Mouse (Mus musculus): Measurements from ENCODE around the gene Hnrnph2. TPM values are rescaled to one million over a fixed set of nuclear protein-coding genes. Genes with fewer than 3 reads are reported as not detected.

Gene Hnrnph2
- total and polyA plus RNA-seq, 3 experiments: 14.4 to 74.4 (median 63.7) TPM

GRCm38 (mm10) chrX:134586447-134586846, 14.5 kb upstream of the Hnrnph2 start:
- H3K36me3 ChIP-seq (ENCODE audit: control insufficient read depth, insufficient read depth, low read length): no peaks in the 10 kb centered on the region
- no peaks in the 10 kb centered on the region for H3K4me1 ChIP-seq (ENCODE audit: control insufficient read depth, insufficient read depth, low read length)
- no peaks in the 10 kb centered on the region for H3K79me2 ChIP-seq (replicated peaks; ENCODE audit: control insufficient read depth, insufficient read depth, low read length)
- no peaks in the 10 kb centered on the region for H3K27me3 ChIP-seq (ENCODE audit: control insufficient read depth, insufficient read depth, low read length)
- 34% methylated on average over 8 of the region's 8 CpGs for WGBS
- peak overlapping the region; percentile 59; the same call in 1 of the 2 replicates for H3K27ac ChIP-seq
- H3K4me3 ChIP-seq: peak overlapping the region; percentile 59
- DNase-seq: no peak
- intact Hi-C loops (cut with DNase I): loop anchor here (5.0 kb wide), 1 partner anchor 44 kb away; the partner anchor contains the start of gene Timm8a1
- TF ChIP-seq POLR2A (IDR thresholded peaks at IDR 0.05; ENCODE audit: insufficient read depth, low read depth, low read length) (no peak), CTCF (IDR thresholded peaks at IDR 0.05) (no peak)
- H3K9ac ChIP-seq (ENCODE audit: low read depth, low read length): peak overlapping the region; percentile 51; the same call in 1 of the 2 replicates

GRCm38 (mm10) chrX:134588261-134588660, 12.7 kb upstream of the Hnrnph2 start:
- Histone ChIP-seq H3K27me3 (ENCODE audit: control insufficient read depth, insufficient read depth, low read length) (no peaks in the 10 kb centered on the region), H3K79me2 (replicated peaks; ENCODE audit: control insufficient read depth, insufficient read depth, low read length) (no peaks in the 10 kb centered on the region), H3K9ac (ENCODE audit: low read depth, low read length) (no peak overlapping the region), H3K4me1 (ENCODE audit: control insufficient read depth, insufficient read depth, low read length) (no peaks in the 10 kb centered on the region), H3K27ac (no peak overlapping the region), H3K4me3 (no peak overlapping the region), H3K36me3 (ENCODE audit: control insufficient read depth, insufficient read depth, low read length) (no peaks in the 10 kb centered on the region)
- intact Hi-C loops (cut with DNase I): loop anchor here (5.0 kb wide), 1 partner anchor 46 kb away; the partner anchor contains the start of gene Timm8a1
- 78% methylated on average over 4 of the region's 4 CpGs for WGBS
- no peak for TF ChIP-seq CTCF (IDR thresholded peaks at IDR 0.05)
- TF ChIP-seq EP300 (IDR thresholded peaks at IDR 0.05; ENCODE audit: insufficient read depth, low read depth, low read length): no peak
- TF ChIP-seq POLR2A (IDR thresholded peaks at IDR 0.05; ENCODE audit: insufficient read depth, low read depth, low read length): no peak
- no peak for DNase-seq

GRCm38 (mm10) chrX:134588997-134589396, 12.0 kb upstream of the Hnrnph2 start:
- no peak overlapping the region for H3K27ac ChIP-seq
- no peaks in the 10 kb centered on the region for H3K36me3 ChIP-seq (ENCODE audit: control insufficient read depth, insufficient read depth, low read length)
- no peaks in the 10 kb centered on the region for H3K4me1 ChIP-seq (ENCODE audit: control insufficient read depth, insufficient read depth, low read length)
- intact Hi-C loops (cut with DNase I): loop anchor here (5.0 kb wide), 1 partner anchor 47 kb away; the partner anchor contains the start of gene Timm8a1
- no peaks in the 10 kb centered on the region for H3K79me2 ChIP-seq (replicated peaks; ENCODE audit: control insufficient read depth, insufficient read depth, low read length)
- H3K9ac ChIP-seq (ENCODE audit: low read depth, low read length): no peak overlapping the region
- 93% methylated on average over 3 of the region's 3 CpGs for WGBS
- no peaks in the 10 kb centered on the region for H3K27me3 ChIP-seq (ENCODE audit: control insufficient read depth, insufficient read depth, low read length)
- TF ChIP-seq CTCF (IDR thresholded peaks at IDR 0.05) (no peak), EP300 (IDR thresholded peaks at IDR 0.05; ENCODE audit: insufficient read depth, low read depth, low read length) (no peak), POLR2A (IDR thresholded peaks at IDR 0.05; ENCODE audit: insufficient read depth, low read depth, low read length) (no peak)
- H3K4me3 ChIP-seq: no peak overlapping the region
- no peak for DNase-seq

GRCm38 (mm10) chrX:134589836-134590235, 11.1 kb upstream of the Hnrnph2 start:
- Histone ChIP-seq H3K36me3 (ENCODE audit: control insufficient read depth, insufficient read depth, low read length) (no peaks in the 10 kb centered on the region), H3K4me1 (ENCODE audit: control insufficient read depth, insufficient read depth, low read length) (no peaks in the 10 kb centered on the region), H3K27ac (no peak overlapping the region), H3K79me2 (replicated peaks; ENCODE audit: control insufficient read depth, insufficient read depth, low read length) (no peaks in the 10 kb centered on the region), H3K4me3 (no peak overlapping the region), H3K9ac (ENCODE audit: low read depth, low read length) (no peak overlapping the region), H3K27me3 (ENCODE audit: control insufficient read depth, insufficient read depth, low read length) (no peaks in the 10 kb centered on the region)
- intact Hi-C loops (cut with DNase I): loop anchor here (5.0 to 10.0 kb wide), 2 partner anchors 48 to 1655 kb away; partner anchors contain the start of genes Tceal9 and Timm8a1
- TF ChIP-seq EP300 (IDR thresholded peaks at IDR 0.05; ENCODE audit: insufficient read depth, low read depth, low read length): no peak
- TF ChIP-seq CTCF (IDR thresholded peaks at IDR 0.05): no peak
- no peak for TF ChIP-seq POLR2A (IDR thresholded peaks at IDR 0.05; ENCODE audit: insufficient read depth, low read depth, low read length)
- 48% methylated on average over 5 of the region's 5 CpGs for WGBS
- no peak for DNase-seq

- 25% methylated on average over 10 of the region's 10 CpGs for WGBS
- DNase-seq: no peak
- no peak for TF ChIP-seq POLR2A (IDR thresholded peaks at IDR 0.05; ENCODE audit: insufficient read depth, low read depth, low read length)
- no peak for TF ChIP-seq CTCF (IDR thresholded peaks at IDR 0.05)
- no peak for TF ChIP-seq EP300 (IDR thresholded peaks at IDR 0.05; ENCODE audit: insufficient read depth, low read depth, low read length)
- Histone ChIP-seq H3K4me1 (ENCODE audit: control insufficient read depth, insufficient read depth, low read length) (peaks cover 2% of the 10 kb centered on the region), H3K4me3 (peak overlapping the region; percentile 66), H3K9ac (ENCODE audit: low read depth, low read length) (peak overlapping the region; percentile 75; the same call in 1 of the 2 replicates), H3K27me3 (ENCODE audit: control insufficient read depth, insufficient read depth, low read length) (no peaks in the 10 kb centered on the region), H3K36me3 (ENCODE audit: control insufficient read depth, insufficient read depth, low read length) (0 out of 2 replicates have a peak, but pooled peaks cover 2% of the 10 kb centered on the region), H3K79me2 (replicated peaks; ENCODE audit: control insufficient read depth, insufficient read depth, low read length) (no peaks in the 10 kb centered on the region), H3K27ac (peak overlapping the region; percentile 77)
- intact Hi-C loops (cut with DNase I): loop anchor here (2.0 to 10.0 kb wide), 3 partner anchors 15 to 1645 kb away; partner anchors contain the start of genes Rpl36a, Tceal9 and Zmat1
Measured at GRCm38 (mm10) chrX:134599922-134600565, 935 bp upstream of the Hnrnph2 start.

Measured in heart, adult 2 months (tissue).